Mouse (Mus musculus) heart, embryonic 12.5 days (tissue): ENCODE results near the gene Tgfbr2. TPM values are rescaled to one million over a fixed set of nuclear protein-coding genes. Genes with fewer than 3 reads are reported as not detected.

ENCODE experiments used
- ATAC-seq: fragments of 200-750 bp; cut with Nextera tagmentation; 2 replicates; pipeline ENCODE4 v1.8.0; 2017; ENCODE audit warnings: moderate TSS enrichment, moderate library complexity; ENCODE audit not compliant: insufficient number of reproducible peaks, low FRiP score
- H3K27ac ChIP-seq: fragments of 300-500 bp; sonication (generic); 2 replicates; pipeline ENCODE4 v1.5.1; 2016; ENCODE audit warnings: mild to moderate bottlenecking, moderate library complexity; ENCODE audit not compliant: poor library complexity, severe bottlenecking
- H3K27me3 ChIP-seq: fragments of 300-500 bp; sonication (generic); replicated peaks from 2 replicates; pipeline ENCODE4 v1.6.1; 2016; ENCODE audit warnings: mild to moderate bottlenecking, moderate library complexity
- H3K36me3 ChIP-seq: fragments of 300-500 bp; sonication (generic); 2 replicates; pipeline ENCODE4 v1.6.1; 2016; ENCODE audit warnings: mild to moderate bottlenecking, moderate library complexity
- H3K4me1 ChIP-seq: fragments of 300-500 bp; sonication (generic); replicated peaks from 2 replicates; pipeline ENCODE4 v1.6.1; 2016; ENCODE audit warnings: mild to moderate bottlenecking
- H3K4me2 ChIP-seq: fragments of 300-500 bp; sonication (generic); 2 replicates; pipeline ENCODE4 v1.6.1; 2016; ENCODE audit warnings: mild to moderate bottlenecking, moderate library complexity
- H3K4me3 ChIP-seq: fragments of 300-500 bp; sonication (generic); 2 replicates; pipeline ENCODE4 v1.5.1; 2016; ENCODE audit warnings: mild to moderate bottlenecking
- H3K9ac ChIP-seq: fragments of 300-500 bp; sonication (generic); 2 replicates; pipeline ENCODE4 v1.6.1; 2016; ENCODE audit warnings: mild to moderate bottlenecking, moderate library complexity
- H3K9me3 ChIP-seq: fragments of 300-500 bp; sonication (generic); replicated peaks from 2 replicates; pipeline ENCODE4 v1.6.1; 2016; ENCODE audit warnings: mild to moderate bottlenecking, moderate library complexity
- WGBS: fragments of 180-500 bp; shearing (Covaris S2); methylation state at CpG from one replicate; pipeline ENCODE4 v1.1.7; 2016; 5-methylcytosine and 5-hydroxymethylcytosine counted together
- polyA plus RNA-seq: library from polyadenylated mRNA; unstranded; fragments of >200 nt; fragmentation: Nextera tagmentation; extraction: Ambion mirVana; gene quantifications from 2 replicates; pipeline ENCODE4 v1.2.1, GENCODE M21; 2016

Tgfbr2 gene
- polyA plus RNA-seq, 1 experiment from 2014 or later: 22.0 TPM

- H3K9me3 ChIP-seq: 0 out of 2 replicates have a peak, but pooled peaks cover 5% of the 10 kb centered on the region
- no peak overlapping the region for H3K27ac ChIP-seq
- H3K9ac ChIP-seq: no peak overlapping the region
- no peaks in the 10 kb centered on the region for H3K27me3 ChIP-seq
- no peak overlapping the region for H3K4me2 ChIP-seq
- H3K4me3 ChIP-seq: no peak overlapping the region
- WGBS: 73% methylated on average over 10 of the region's 10 CpGs
- no peaks in the 10 kb centered on the region for H3K36me3 ChIP-seq
- ATAC-seq: no peak
- H3K4me1 ChIP-seq: peaks cover 30% of the 10 kb centered on the region
Observed at GRCm38 (mm10) chr9:116216677-116217076, 41.5 kb upstream of the Tgfbr2 start.

- H3K4me3 ChIP-seq: no peak overlapping the region
- no peaks in the 10 kb centered on the region for H3K27me3 ChIP-seq
- peaks cover 9% of the 10 kb centered on the region; the same call in 1 of the 2 replicates for H3K9me3 ChIP-seq
- H3K27ac ChIP-seq: no peak overlapping the region
- no peaks in the 10 kb centered on the region for H3K36me3 ChIP-seq
- WGBS: 74% methylated on average over 6 of the region's 6 CpGs
- peaks cover 30% of the 10 kb centered on the region for H3K4me1 ChIP-seq
- no peak overlapping the region for H3K4me2 ChIP-seq
- no peak overlapping the region for H3K9ac ChIP-seq
- no peak for ATAC-seq
Observed at GRCm38 (mm10) chr9:116214296-116214695, 39.1 kb upstream of the Tgfbr2 start.

GRCm38 (mm10) chr9:116212915-116213619 lies 37.9 kb upstream of the Tgfbr2 start:
- ATAC-seq: peak; percentile 53; the same call in 1 of the 2 replicates
- Histone ChIP-seq H3K4me1 (peaks cover 24% of the 10 kb centered on the region), H3K9me3 (peaks cover 9% of the 10 kb centered on the region; the same call in 1 of the 2 replicates), H3K27me3 (no peaks in the 10 kb centered on the region), H3K27ac (no peak overlapping the region), H3K9ac (no peak overlapping the region), H3K4me3 (no peak overlapping the region), H3K4me2 (no peak overlapping the region), H3K36me3 (no peaks in the 10 kb centered on the region)
- WGBS: 58% methylated on average over 8 of the region's 8 CpGs

GRCm38 (mm10) chr9:116212069-116212468 lies 36.9 kb upstream of the Tgfbr2 start:
- H3K36me3 ChIP-seq: no peaks in the 10 kb centered on the region
- H3K4me2 ChIP-seq: no peak overlapping the region
- peaks cover 24% of the 10 kb centered on the region for H3K4me1 ChIP-seq
- no peak for ATAC-seq
- no peak overlapping the region for H3K9ac ChIP-seq
- no peaks in the 10 kb centered on the region for H3K27me3 ChIP-seq
- no peak overlapping the region for H3K4me3 ChIP-seq
- 70% methylated on average over 12 of the region's 12 CpGs for WGBS
- H3K27ac ChIP-seq: no peak overlapping the region
- H3K9me3 ChIP-seq: peaks cover 3% of the 10 kb centered on the region; the same call in 1 of the 2 replicates

GRCm38 (mm10) chr9:116208169-116208904 lies 33.2 kb upstream of the Tgfbr2 start:
- Histone ChIP-seq H3K4me3 (no peak overlapping the region), H3K36me3 (no peaks in the 10 kb centered on the region)
- 75% methylated on average over 16 of the region's 16 CpGs for WGBS

GRCm38 (mm10) chr9:116206901-116207300 lies 31.7 kb upstream of the Tgfbr2 start:
- H3K4me2 ChIP-seq: no peak overlapping the region
- WGBS: 70% methylated on average over 2 of the region's 2 CpGs
- ATAC-seq: no peak
- peaks cover 3% of the 10 kb centered on the region; the same call in 1 of the 2 replicates for H3K9me3 ChIP-seq
- no peaks in the 10 kb centered on the region for H3K36me3 ChIP-seq
- no peak overlapping the region for H3K27ac ChIP-seq
- no peaks in the 10 kb centered on the region for H3K4me1 ChIP-seq
- H3K27me3 ChIP-seq: no peaks in the 10 kb centered on the region
- no peak overlapping the region for H3K9ac ChIP-seq
- no peak overlapping the region for H3K4me3 ChIP-seq

More at GRCm38 (mm10) chr9:116208169-116208904, 33.2 kb upstream of the Tgfbr2 start:
- Histone ChIP-seq H3K9me3 (peaks cover 3% of the 10 kb centered on the region; the same call in 1 of the 2 replicates), H3K4me2 (no peak overlapping the region), H3K27me3 (no peaks in the 10 kb centered on the region), H3K27ac (no peak overlapping the region), H3K9ac (no peak overlapping the region), H3K4me1 (peaks cover 14% of the 10 kb centered on the region)
- ATAC-seq: no peak

- Histone ChIP-seq H3K9ac (no peak overlapping the region), H3K27ac (no peak overlapping the region), H3K4me3 (no peak overlapping the region), H3K36me3 (no peaks in the 10 kb centered on the region), H3K9me3 (no peaks in the 10 kb centered on the region), H3K4me2 (no peak overlapping the region), H3K27me3 (no peaks in the 10 kb centered on the region), H3K4me1 (peaks cover 6% of the 10 kb centered on the region)
- ATAC-seq: no peak
- WGBS: 86% methylated on average over 1 of the region's 1 CpGs
Observed at GRCm38 (mm10) chr9:116203675-116204074, 28.5 kb upstream of the Tgfbr2 start.

- H3K4me3 ChIP-seq: no peak overlapping the region
- no peak overlapping the region for H3K4me2 ChIP-seq
- ATAC-seq: no peak
- no peaks in the 10 kb centered on the region for H3K9me3 ChIP-seq
- no peaks in the 10 kb centered on the region for H3K36me3 ChIP-seq
- no peak overlapping the region for H3K9ac ChIP-seq
- H3K27ac ChIP-seq: no peak overlapping the region
- 57% methylated on average over 9 of the region's 9 CpGs for WGBS
- no peaks in the 10 kb centered on the region for H3K27me3 ChIP-seq
- peaks cover 6% of the 10 kb centered on the region for H3K4me1 ChIP-seq
Observed at GRCm38 (mm10) chr9:116199127-116199526, 24.0 kb upstream of the Tgfbr2 start.

- H3K27ac ChIP-seq: no peak overlapping the region
- no peak overlapping the region for H3K4me3 ChIP-seq
- peaks cover 6% of the 10 kb centered on the region for H3K4me1 ChIP-seq
- WGBS: 80% methylated on average over 9 of the region's 9 CpGs
- no peaks in the 10 kb centered on the region for H3K27me3 ChIP-seq
- no peak overlapping the region for H3K4me2 ChIP-seq
- H3K36me3 ChIP-seq: no peaks in the 10 kb centered on the region
- H3K9ac ChIP-seq: no peak overlapping the region
- H3K9me3 ChIP-seq: no peaks in the 10 kb centered on the region
- no peak for ATAC-seq
Observed at GRCm38 (mm10) chr9:116198488-116198887, 23.3 kb upstream of the Tgfbr2 start.

- no peaks in the 10 kb centered on the region for H3K27me3 ChIP-seq
- no peak overlapping the region for H3K27ac ChIP-seq
- no peak for ATAC-seq
- peaks cover 6% of the 10 kb centered on the region for H3K4me1 ChIP-seq
- H3K36me3 ChIP-seq: no peaks in the 10 kb centered on the region
- WGBS: 80% methylated on average over 11 of the region's 11 CpGs
- H3K9ac ChIP-seq: no peak overlapping the region
- H3K4me2 ChIP-seq: no peak overlapping the region
- no peaks in the 10 kb centered on the region for H3K9me3 ChIP-seq
- H3K4me3 ChIP-seq: no peak overlapping the region
Observed at GRCm38 (mm10) chr9:116197491-116198170, 22.5 kb upstream of the Tgfbr2 start.

GRCm38 (mm10) chr9:116193889-116194450 lies 18.8 kb upstream of the Tgfbr2 start:
- no peak overlapping the region for H3K9ac ChIP-seq
- ATAC-seq: no peak
- no peak overlapping the region for H3K4me2 ChIP-seq
- no peak overlapping the region for H3K4me3 ChIP-seq
- H3K36me3 ChIP-seq: no peaks in the 10 kb centered on the region
- 63% methylated on average over 4 of the region's 4 CpGs for WGBS
- no peaks in the 10 kb centered on the region for H3K9me3 ChIP-seq
- H3K4me1 ChIP-seq: no peaks in the 10 kb centered on the region
- H3K27ac ChIP-seq: no peak overlapping the region
- H3K27me3 ChIP-seq: no peaks in the 10 kb centered on the region
